Mouse (Mus musculus) midbrain, embryonic 16.5 days (tissue): ENCODE results near the gene Akr1b8. TPM values are rescaled to one million over a fixed set of nuclear protein-coding genes. Genes with fewer than 3 reads are reported as not detected.
"Not testable (repeated sequence)": the region's sequence is repeated elsewhere in the genome, so short reads cannot be mapped to it uniquely, and the experiment has no call there.

ENCODE experiments used
- ATAC-seq: fragments of 200-750 bp; cut with Nextera tagmentation; 2 replicates; pipeline ENCODE4 v1.8.0; 2017; ENCODE audit warnings: moderate TSS enrichment
- H3K27ac ChIP-seq: fragments of 300-500 bp; sonication (generic); 2 replicates; pipeline ENCODE4 v1.5.1; 2014; ENCODE audit warnings: mild to moderate bottlenecking, low read length, mixed read lengths
- H3K27me3 ChIP-seq: fragments of 300-500 bp; sonication (generic); 2 replicates; pipeline ENCODE4 v1.6.1; 2014; ENCODE audit warnings: low read depth, low read length, mixed read lengths; ENCODE audit not compliant: control insufficient read depth, insufficient read depth
- H3K36me3 ChIP-seq: fragments of 300-500 bp; sonication (generic); 2 replicates; pipeline ENCODE4 v1.6.1; 2014; ENCODE audit warnings: mild to moderate bottlenecking, low read length, moderate library complexity, mixed read lengths; ENCODE audit not compliant: control insufficient read depth, insufficient read depth
- H3K4me1 ChIP-seq: fragments of 300-500 bp; sonication (generic); 2 replicates; pipeline ENCODE4 v1.6.1; 2014; ENCODE audit warnings: mild to moderate bottlenecking, low read length, mixed read lengths; ENCODE audit not compliant: control insufficient read depth, insufficient read depth
- H3K4me2 ChIP-seq: fragments of 300-500 bp; sonication (generic); 2 replicates; pipeline ENCODE4 v1.6.1; 2014; ENCODE audit warnings: mild to moderate bottlenecking, low read length, mixed read lengths
- H3K4me3 ChIP-seq: fragments of 300-500 bp; sonication (generic); 2 replicates; pipeline ENCODE4 v1.5.1; 2014; ENCODE audit warnings: low read depth, mild to moderate bottlenecking, low read length, moderate library complexity, mixed read lengths
- H3K9ac ChIP-seq: fragments of 300-500 bp; sonication (generic); 2 replicates; pipeline ENCODE4 v1.6.1; 2014; ENCODE audit warnings: low read depth, low read length, mixed read lengths
- H3K9me3 ChIP-seq: fragments of 300-500 bp; sonication (generic); replicated peaks from 2 replicates; pipeline ENCODE4 v1.6.1; 2014; ENCODE audit warnings: mild to moderate bottlenecking, low read length, mixed read lengths; ENCODE audit not compliant: control insufficient read depth, poor library complexity, severe bottlenecking
- WGBS: fragments of 180-500 bp; shearing (Covaris S2); extraction: QIAGEN DNeasy Blood & Tissue Kit; methylation state at CpG from one replicate; pipeline ENCODE4 v1.1.7; 2014; 5-methylcytosine and 5-hydroxymethylcytosine counted together
- polyA plus RNA-seq: library from polyadenylated mRNA; unstranded; fragments of >200 nt; fragmentation: Nextera tagmentation; extraction: Ambion mirVana; gene quantifications from 2 replicates; pipeline ENCODE4 v1.2.1, GENCODE M21; 2015

The Akr1b8 gene
- polyA plus RNA-seq, 1 experiment from 2014 or later: 2.7 TPM

- Histone ChIP-seq H3K9me3 (no peaks in the 10 kb centered on the region), H3K27me3 (no peaks in the 10 kb centered on the region), H3K4me2 (no peak overlapping the region), H3K4me3 (no peak overlapping the region), H3K9ac (no peak overlapping the region), H3K36me3 (no peaks in the 10 kb centered on the region), H3K4me1 (peaks cover 9% of the 10 kb centered on the region), H3K27ac (no peak overlapping the region)
- WGBS: 60% methylated on average over 5 of the region's 5 CpGs
- ATAC-seq: no peak
Observed at GRCm38 (mm10) chr6:34318172-34318571, 35.7 kb upstream of the Akr1b8 start.

- ATAC-seq: no peak
- H3K9ac ChIP-seq: no peak overlapping the region
- no peak overlapping the region for H3K4me3 ChIP-seq
- H3K9me3 ChIP-seq: no peaks in the 10 kb centered on the region
- no peak overlapping the region for H3K4me2 ChIP-seq
- H3K27me3 ChIP-seq: no peaks in the 10 kb centered on the region
- peaks cover 9% of the 10 kb centered on the region for H3K4me1 ChIP-seq
- 68% methylated on average over 6 of the region's 6 CpGs for WGBS
- H3K27ac ChIP-seq: no peak overlapping the region
- no peaks in the 10 kb centered on the region for H3K36me3 ChIP-seq
Observed at GRCm38 (mm10) chr6:34318636-34319035, 35.3 kb upstream of the Akr1b8 start.

DNA sequence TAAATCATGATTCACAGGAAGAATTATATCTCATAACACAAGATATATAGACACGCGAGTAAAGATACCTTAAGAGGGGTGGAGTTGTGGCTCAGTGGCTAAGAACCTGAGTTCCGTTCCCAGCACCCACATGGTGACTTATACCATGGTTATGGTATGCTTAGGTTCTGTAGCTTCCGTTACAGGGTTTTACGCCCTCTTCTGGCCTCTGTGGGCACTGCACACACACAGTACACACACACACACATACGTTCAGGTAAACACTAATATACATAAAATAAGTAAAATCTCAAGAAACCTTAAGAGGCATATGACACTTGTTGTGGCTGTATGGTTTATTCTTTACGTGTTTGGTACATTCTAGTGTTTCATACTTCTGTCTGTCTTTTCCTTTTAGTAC, 31.8 kb upstream of the Akr1b8 start:
- H3K36me3 ChIP-seq: no peaks in the 10 kb centered on the region
- ATAC-seq: no peak
- no peaks in the 10 kb centered on the region for H3K27me3 ChIP-seq
- WGBS: 95% methylated on average over 7 of the region's 7 CpGs
- no peaks in the 10 kb centered on the region for H3K9me3 ChIP-seq
- no peak overlapping the region for H3K27ac ChIP-seq
- H3K4me3 ChIP-seq: no peak overlapping the region
- H3K4me2 ChIP-seq: no peak overlapping the region
- H3K4me1 ChIP-seq: peaks cover 4% of the 10 kb centered on the region
- no peak overlapping the region for H3K9ac ChIP-seq

GRCm38 (mm10) chr6:34331379-34331778, 22.5 kb upstream of the Akr1b8 start:
- Histone ChIP-seq H3K27me3 (no peaks in the 10 kb centered on the region), H3K9ac (no peak overlapping the region), H3K9me3 (no peaks in the 10 kb centered on the region), H3K4me2 (no peak overlapping the region), H3K4me1 (no peaks in the 10 kb centered on the region), H3K4me3 (no peak overlapping the region), H3K36me3 (no peaks in the 10 kb centered on the region), H3K27ac (no peak overlapping the region)
- WGBS: 86% methylated on average over 5 of the region's 5 CpGs
- no peak for ATAC-seq

DNA sequence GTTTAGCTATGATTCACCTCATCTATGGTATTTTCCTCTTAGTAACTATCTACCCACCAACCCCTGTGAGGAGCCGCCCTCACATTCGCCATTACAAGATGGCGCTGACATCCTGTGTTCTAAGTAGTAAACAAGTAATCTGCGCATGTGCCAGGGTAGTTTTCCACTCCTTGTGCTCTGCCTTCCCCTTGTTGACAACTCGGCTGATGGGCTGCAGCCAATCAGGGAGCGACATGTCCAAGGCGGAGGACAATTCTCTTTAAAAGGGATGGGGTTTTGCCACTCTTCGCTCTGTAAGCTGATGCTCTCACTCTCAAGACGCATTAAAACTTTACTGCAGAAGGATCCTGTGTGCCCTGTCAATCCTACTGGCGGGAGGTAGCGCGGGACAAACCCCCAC, 22.1 kb upstream of the Akr1b8 start:
- 86% methylated on average over 12 of the region's 12 CpGs for WGBS

GRCm38 (mm10) chr6:34334673-34335072, 19.2 kb upstream of the Akr1b8 start:
- 94% methylated on average over 5 of the region's 5 CpGs for WGBS
- Histone ChIP-seq H3K9ac (no peak overlapping the region), H3K36me3 (no peaks in the 10 kb centered on the region), H3K4me2 (no peak overlapping the region), H3K4me1 (no peaks in the 10 kb centered on the region), H3K4me3 (no peak overlapping the region), H3K27me3 (no peaks in the 10 kb centered on the region), H3K9me3 (no peaks in the 10 kb centered on the region), H3K27ac (no peak overlapping the region)
- no peak for ATAC-seq

More for the DNA sequence above, 22.1 kb upstream of the Akr1b8 start:
- H3K27ac ChIP-seq, H3K4me1 ChIP-seq, H3K4me3 ChIP-seq, H3K9me3 ChIP-seq, ATAC-seq, H3K36me3 ChIP-seq, H3K27me3 ChIP-seq, H3K4me2 ChIP-seq, H3K9ac ChIP-seq: not testable (repeated sequence)

- no peak overlapping the region for H3K4me3 ChIP-seq
- no peaks in the 10 kb centered on the region for H3K36me3 ChIP-seq
- H3K27ac ChIP-seq: no peak overlapping the region
- no peaks in the 10 kb centered on the region for H3K27me3 ChIP-seq
- H3K4me1 ChIP-seq: no peaks in the 10 kb centered on the region
- 83% methylated on average over 2 of the region's 2 CpGs for WGBS
- no peaks in the 10 kb centered on the region for H3K9me3 ChIP-seq
- H3K9ac ChIP-seq: no peak overlapping the region
- no peak for ATAC-seq
- no peak overlapping the region for H3K4me2 ChIP-seq
Observed at GRCm38 (mm10) chr6:34337799-34338198, 16.1 kb upstream of the Akr1b8 start.

DNA sequence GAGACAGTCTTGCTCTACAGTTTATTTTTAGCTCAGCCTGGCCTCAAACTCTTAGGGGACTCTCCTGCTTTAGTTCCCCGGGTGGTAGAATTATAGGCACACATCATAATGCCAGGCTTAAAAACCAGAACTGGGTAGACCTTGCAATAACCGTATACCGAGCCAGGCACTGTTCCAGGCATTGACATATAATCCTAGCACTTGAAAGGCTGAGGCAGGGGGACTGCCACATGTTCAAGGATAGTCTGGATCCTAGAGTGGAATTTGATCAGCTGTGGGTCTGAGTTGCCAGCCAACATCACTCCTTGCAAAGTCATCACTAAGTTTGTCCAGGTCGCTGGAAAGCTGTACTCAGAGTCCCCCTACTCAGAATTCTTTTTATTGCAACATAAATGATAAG, 11.9 kb upstream of the Akr1b8 start:
- H3K9me3 ChIP-seq: no peaks in the 10 kb centered on the region

DNA sequence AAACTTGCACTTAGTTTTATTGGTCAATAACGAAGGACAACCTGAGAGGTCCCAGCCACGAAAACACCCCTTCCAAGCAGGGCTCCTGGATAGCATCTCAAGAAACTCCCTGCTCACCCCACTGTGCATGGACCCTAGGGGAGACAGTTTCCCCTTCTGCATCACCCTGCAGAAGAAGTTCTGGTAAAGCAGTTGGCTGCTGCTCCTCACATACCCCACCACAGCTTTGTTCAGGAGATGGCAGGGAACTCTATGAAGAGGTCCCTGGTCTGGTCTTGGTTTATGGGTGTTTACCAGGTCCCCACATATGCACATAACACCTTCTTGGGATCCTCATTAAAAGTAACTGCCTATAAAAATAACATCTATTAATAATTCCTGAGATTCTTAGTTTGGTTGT, 11.4 kb upstream of the Akr1b8 start:
- ATAC-seq: no peak
- Histone ChIP-seq H3K36me3 (no peaks in the 10 kb centered on the region), H3K27me3 (no peaks in the 10 kb centered on the region), H3K4me3 (no peak overlapping the region), H3K27ac (no peak overlapping the region), H3K4me2 (no peak overlapping the region), H3K9me3 (no peaks in the 10 kb centered on the region), H3K9ac (no peak overlapping the region), H3K4me1 (no peaks in the 10 kb centered on the region)
- 93% methylated on average over 2 of the region's 2 CpGs for WGBS

More for the DNA sequence above, 11.9 kb upstream of the Akr1b8 start:
- no peak overlapping the region for H3K27ac ChIP-seq
- no peaks in the 10 kb centered on the region for H3K4me1 ChIP-seq
- WGBS: 88% methylated on average over 4 of the region's 4 CpGs
- no peaks in the 10 kb centered on the region for H3K36me3 ChIP-seq
- no peaks in the 10 kb centered on the region for H3K27me3 ChIP-seq
- ATAC-seq: no peak
- no peak overlapping the region for H3K9ac ChIP-seq
- no peak overlapping the region for H3K4me3 ChIP-seq
- H3K4me2 ChIP-seq: no peak overlapping the region

DNA sequence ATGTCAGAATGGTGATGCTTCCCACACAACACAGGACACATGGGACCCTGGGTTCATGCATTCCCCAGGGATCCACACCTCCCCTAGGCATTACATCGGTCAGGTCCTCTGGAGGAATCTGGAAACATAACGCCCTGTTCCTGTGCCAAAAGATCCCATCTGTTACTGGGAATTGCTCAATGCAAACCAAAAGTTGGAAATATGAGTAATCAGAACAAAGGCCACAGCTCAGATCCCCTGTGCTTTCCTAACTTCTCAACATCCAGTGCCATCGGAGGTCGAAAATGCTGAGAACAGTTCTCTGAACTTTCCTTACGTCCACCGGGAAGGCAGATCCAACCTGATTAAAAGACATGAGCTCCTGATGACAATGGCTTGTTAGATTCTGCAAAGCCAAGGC, 10.5 kb upstream of the Akr1b8 start:
- H3K4me1 ChIP-seq: no peaks in the 10 kb centered on the region
- no peak overlapping the region for H3K4me3 ChIP-seq
- WGBS: 75% methylated on average over 6 of the region's 6 CpGs
- no peaks in the 10 kb centered on the region for H3K9me3 ChIP-seq
- no peak overlapping the region for H3K27ac ChIP-seq
- no peaks in the 10 kb centered on the region for H3K36me3 ChIP-seq
- no peak overlapping the region for H3K4me2 ChIP-seq
- no peak for ATAC-seq
- no peaks in the 10 kb centered on the region for H3K27me3 ChIP-seq
- H3K9ac ChIP-seq: no peak overlapping the region
